Mouse (Mus musculus) myocyte (in vitro differentiated cells): ENCODE results near the gene Hspa1l. TPM values are rescaled to one million over a fixed set of nuclear protein-coding genes. Genes with fewer than 3 reads are reported as not detected.

Experiments
- H3K27me3 ChIP-seq: one replicate; pipeline ENCODE4 v1.6.1; 2011; ENCODE audit not compliant: control insufficient read depth, insufficient read depth, insufficient read length
- H3K36me3 ChIP-seq: one replicate; pipeline ENCODE4 v1.6.1; 2011; ENCODE audit not compliant: control insufficient read depth, insufficient read depth
- H3K4me2 ChIP-seq: one replicate; pipeline ENCODE4 v1.6.1; 2011; ENCODE audit warnings: low read depth, control low read depth
- H3K4me3 ChIP-seq: one replicate; pipeline ENCODE4 v1.5.1; 2011; ENCODE audit warnings: mild to moderate bottlenecking, control low read depth, moderate library complexity
- H3K79me2 ChIP-seq: one replicate; pipeline ENCODE4 v1.6.1; 2011; ENCODE audit not compliant: control insufficient read depth, insufficient read depth
- H3ac ChIP-seq: one replicate; pipeline ENCODE4 v1.6.1; 2011; ENCODE audit not compliant: control insufficient read depth, insufficient read length
- CEBPB ChIP-seq: IDR thresholded peaks from 2 replicates; pipeline ENCODE4 v1.6.1; 2011; ENCODE audit warnings: mild to moderate bottlenecking, moderate library complexity; ENCODE audit not compliant: poor library complexity, insufficient read depth, severe bottlenecking
- E2F4 ChIP-seq: IDR thresholded peaks from one replicate; pipeline ENCODE4 v1.6.1; 2011; ENCODE audit warnings: mild to moderate bottlenecking, control low read depth, moderate library complexity; ENCODE audit not compliant: insufficient read depth
- MAX ChIP-seq: IDR thresholded peaks from one replicate; pipeline ENCODE4 v1.6.1; 2011; ENCODE audit warnings: low read depth, mild to moderate bottlenecking, control low read depth
- MYOD1 ChIP-seq, 3 experiments: IDR thresholded peaks; one replicate each; pipeline ENCODE4 v1.6.1; 2011; ENCODE audit warnings: control low read depth in 2 of 3, low read depth in 2 of 3, mild to moderate bottlenecking in 2 of 3, moderate library complexity in 1 of 3; ENCODE audit not compliant: insufficient read length in 2 of 3, control insufficient read depth in 1 of 3
- MYOG ChIP-seq, 3 experiments: IDR thresholded peaks; one replicate each; pipeline ENCODE4 v1.6.1; 2011; ENCODE audit warnings: control low read depth in 2 of 3, low read depth in 2 of 3, mild to moderate bottlenecking in 2 of 3; ENCODE audit not compliant: insufficient read length in 2 of 3, control insufficient read depth in 1 of 3, insufficient read depth in 1 of 3
- POLR2A ChIP-seq: IDR thresholded peaks from one replicate; pipeline ENCODE4 v1.6.1; 2011; ENCODE audit warnings: low read depth, mild to moderate bottlenecking, control low read depth, moderate library complexity; ENCODE audit not compliant: insufficient read length
- POLR2AphosphoS2 ChIP-seq: IDR thresholded peaks from one replicate; pipeline ENCODE4 v1.6.1; 2011; ENCODE audit warnings: low read depth, control low read depth; ENCODE audit not compliant: insufficient read length
- REST ChIP-seq: IDR thresholded peaks from one replicate; pipeline ENCODE4 v1.6.1; 2011; ENCODE audit warnings: mild to moderate bottlenecking, control low read depth, moderate library complexity; ENCODE audit not compliant: insufficient read depth, insufficient read length
- SRF ChIP-seq: IDR thresholded peaks from one replicate; pipeline ENCODE4 v1.6.1; 2011; ENCODE audit warnings: low read depth; ENCODE audit not compliant: control insufficient read depth, insufficient read length
- TCF12 ChIP-seq: IDR thresholded peaks from one replicate; pipeline ENCODE4 v1.6.1; 2011; ENCODE audit warnings: mild to moderate bottlenecking, control low read depth; ENCODE audit not compliant: poor library complexity, insufficient read depth, severe bottlenecking
- TCF3 ChIP-seq: IDR thresholded peaks from one replicate; pipeline ENCODE4 v1.6.1; 2011; ENCODE audit warnings: low read depth, control low read depth; ENCODE audit not compliant: insufficient read length
- USF1 ChIP-seq: IDR thresholded peaks from one replicate; pipeline ENCODE4 v1.6.1; 2011; ENCODE audit warnings: low read depth, mild to moderate bottlenecking, control low read depth, moderate library complexity
- polyA plus RNA-seq: library from polyadenylated mRNA; unstranded; fragments of >200 nt; fragmentation: generic; extraction: Trizol; gene quantifications from one replicate; pipeline ENCODE4 v1.2.1, GENCODE M21; 2012; ENCODE audit warnings: missing spikeins

The Hspa1l gene
- polyA plus RNA-seq, 1 experiment, result 1.3 TPM

DNA sequence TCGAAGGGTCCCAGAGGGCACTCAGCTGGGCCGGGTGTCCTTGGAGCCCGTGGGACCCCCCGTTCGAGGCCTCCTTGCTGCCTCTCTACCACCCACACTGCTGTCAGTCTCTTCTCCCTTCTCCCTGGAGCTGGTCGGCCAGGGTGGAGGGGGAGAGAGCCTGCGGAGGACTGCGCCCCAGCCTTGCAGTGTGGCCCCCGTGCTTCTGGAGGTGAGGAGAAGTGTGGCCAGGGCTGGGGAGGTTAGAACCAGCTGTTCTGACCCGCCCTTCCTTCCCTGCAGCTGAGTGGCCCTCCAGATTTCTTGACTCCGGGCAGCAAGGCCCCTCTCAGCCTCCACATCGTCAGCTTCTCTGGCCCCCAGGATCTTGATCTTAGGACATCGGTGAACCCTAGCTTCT is 51.8 kb downstream of the Hspa1l start:
- no peak overlapping the region for H3K4me3 ChIP-seq

DNA sequence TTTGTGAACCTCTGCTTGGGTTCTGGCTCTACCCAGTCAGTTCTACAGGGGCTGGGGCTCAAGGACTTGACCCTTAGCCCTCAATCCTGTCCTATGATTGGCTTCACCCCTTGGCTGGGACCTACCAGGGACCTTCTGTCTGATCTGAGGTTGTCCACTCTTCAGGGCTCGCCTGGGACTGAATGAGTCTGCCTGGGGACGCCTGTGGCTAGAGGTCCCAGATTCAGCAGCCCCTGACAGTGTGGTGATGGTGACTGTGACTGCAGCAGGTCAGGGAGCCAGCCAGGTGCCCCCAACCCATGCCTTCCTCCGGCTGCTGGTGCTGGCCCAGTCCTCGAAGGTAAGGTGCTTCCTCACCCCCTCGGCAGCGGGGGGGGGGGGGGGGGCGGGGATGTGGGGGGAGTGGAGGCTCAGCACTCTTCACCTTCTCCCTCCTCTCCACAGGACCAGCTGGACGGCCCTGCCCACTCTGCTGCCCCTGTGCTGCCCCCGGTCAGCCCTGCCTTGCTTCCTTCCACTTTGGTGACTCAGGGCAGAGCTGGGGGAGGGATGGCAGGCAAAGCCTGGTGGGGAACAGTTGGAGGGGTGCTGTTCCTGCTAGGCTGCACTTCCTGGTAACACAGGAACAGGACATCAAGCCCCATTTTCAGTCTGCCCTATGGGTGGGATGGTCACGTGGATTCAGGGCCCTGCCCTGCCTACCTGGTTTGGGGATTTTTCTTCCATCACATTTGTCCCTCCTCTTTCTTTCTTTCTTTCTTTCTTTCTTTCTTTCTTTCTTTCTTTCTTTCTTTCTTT is 52.4 kb downstream of the Hspa1l start:
- Histone ChIP-seq H3K4me2 (no peak overlapping the region), H3K4me3 (no peak overlapping the region), H3ac (no peak overlapping the region), H3K27me3 (no peaks in the 10 kb centered on the region), H3K79me2 (no peaks in the 10 kb centered on the region), H3K36me3 (no peaks in the 10 kb centered on the region)
- no peak for TF ChIP-seq CEBPB
- no peak for TF ChIP-seq MYOD1 (IDR thresholded peaks at IDR 0.05; ENCODE audit: control insufficient read depth in 1 of 3, insufficient read length in 2 of 3, low read depth in 2 of 3)
- no peak for TF ChIP-seq SRF
- TF ChIP-seq POLR2A, result no peak
- TF ChIP-seq REST, result no peak
- no peak for TF ChIP-seq POLR2AphosphoS2
- no peak for TF ChIP-seq TCF12
- TF ChIP-seq MYOG (IDR thresholded peaks at IDR 0.05; ENCODE audit: control insufficient read depth in 1 of 3, insufficient read depth in 1 of 3, insufficient read length in 2 of 3, low read depth in 2 of 3), result no peak
- TF ChIP-seq E2F4, result no peak
- TF ChIP-seq USF1, result no peak
- no peak for TF ChIP-seq TCF3
- TF ChIP-seq MAX, result no peak

More for the DNA sequence above, 51.8 kb downstream of the Hspa1l start:
- no peak for TF ChIP-seq MYOD1 (IDR thresholded peaks at IDR 0.05; ENCODE audit: control insufficient read depth in 1 of 3, insufficient read length in 2 of 3, low read depth in 2 of 3)
- no peak for TF ChIP-seq POLR2AphosphoS2
- TF ChIP-seq TCF3, result no peak
- no peak for TF ChIP-seq CEBPB
- no peak for TF ChIP-seq POLR2A
- TF ChIP-seq SRF, result no peak
- TF ChIP-seq MYOG (IDR thresholded peaks at IDR 0.05; ENCODE audit: control insufficient read depth in 1 of 3, insufficient read depth in 1 of 3, insufficient read length in 2 of 3, low read depth in 2 of 3), result no peak
- TF ChIP-seq USF1, result no peak
- Histone ChIP-seq H3ac (no peak overlapping the region), H3K36me3 (no peaks in the 10 kb centered on the region), H3K79me2 (no peaks in the 10 kb centered on the region), H3K4me2 (no peak overlapping the region), H3K27me3 (no peaks in the 10 kb centered on the region)

DNA sequence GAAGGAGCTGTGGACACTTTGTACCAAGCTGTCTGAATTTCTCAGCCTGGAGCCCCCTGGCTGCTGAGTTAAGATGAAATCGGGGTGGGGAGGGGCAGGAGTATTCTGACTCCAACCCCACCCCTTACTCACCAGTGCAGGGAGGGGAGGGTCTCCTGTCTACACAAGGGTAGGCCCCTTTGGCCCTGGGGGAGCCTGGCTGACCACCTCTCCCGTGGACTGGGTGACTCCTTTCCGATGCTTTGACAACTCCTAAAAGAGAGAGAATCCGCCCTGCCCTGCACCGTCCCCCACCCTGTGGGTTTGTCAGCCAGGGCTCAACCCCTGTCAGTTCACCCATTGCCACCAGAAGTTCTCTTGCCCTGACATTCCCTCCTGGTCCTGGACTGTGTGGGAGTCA is 53.7 kb downstream of the Hspa1l start:
- Histone ChIP-seq H3ac (no peak overlapping the region), H3K36me3 (no peaks in the 10 kb centered on the region), H3K4me2 (no peak overlapping the region), H3K79me2 (no peaks in the 10 kb centered on the region), H3K27me3 (no peaks in the 10 kb centered on the region), H3K4me3 (no peak overlapping the region)
- TF ChIP-seq TCF12, result no peak
- TF ChIP-seq MAX, result no peak
- TF ChIP-seq TCF3, result no peak
- no peak for TF ChIP-seq POLR2AphosphoS2
- no peak for TF ChIP-seq MYOG (IDR thresholded peaks at IDR 0.05; ENCODE audit: control insufficient read depth in 1 of 3, insufficient read depth in 1 of 3, insufficient read length in 2 of 3, low read depth in 2 of 3)
- no peak for TF ChIP-seq MYOD1 (IDR thresholded peaks at IDR 0.05; ENCODE audit: control insufficient read depth in 1 of 3, insufficient read length in 2 of 3, low read depth in 2 of 3)
- TF ChIP-seq CEBPB, result no peak
- TF ChIP-seq E2F4, result no peak
- TF ChIP-seq USF1, result no peak
- TF ChIP-seq REST, result no peak
- no peak for TF ChIP-seq SRF
- no peak for TF ChIP-seq POLR2A

DNA sequence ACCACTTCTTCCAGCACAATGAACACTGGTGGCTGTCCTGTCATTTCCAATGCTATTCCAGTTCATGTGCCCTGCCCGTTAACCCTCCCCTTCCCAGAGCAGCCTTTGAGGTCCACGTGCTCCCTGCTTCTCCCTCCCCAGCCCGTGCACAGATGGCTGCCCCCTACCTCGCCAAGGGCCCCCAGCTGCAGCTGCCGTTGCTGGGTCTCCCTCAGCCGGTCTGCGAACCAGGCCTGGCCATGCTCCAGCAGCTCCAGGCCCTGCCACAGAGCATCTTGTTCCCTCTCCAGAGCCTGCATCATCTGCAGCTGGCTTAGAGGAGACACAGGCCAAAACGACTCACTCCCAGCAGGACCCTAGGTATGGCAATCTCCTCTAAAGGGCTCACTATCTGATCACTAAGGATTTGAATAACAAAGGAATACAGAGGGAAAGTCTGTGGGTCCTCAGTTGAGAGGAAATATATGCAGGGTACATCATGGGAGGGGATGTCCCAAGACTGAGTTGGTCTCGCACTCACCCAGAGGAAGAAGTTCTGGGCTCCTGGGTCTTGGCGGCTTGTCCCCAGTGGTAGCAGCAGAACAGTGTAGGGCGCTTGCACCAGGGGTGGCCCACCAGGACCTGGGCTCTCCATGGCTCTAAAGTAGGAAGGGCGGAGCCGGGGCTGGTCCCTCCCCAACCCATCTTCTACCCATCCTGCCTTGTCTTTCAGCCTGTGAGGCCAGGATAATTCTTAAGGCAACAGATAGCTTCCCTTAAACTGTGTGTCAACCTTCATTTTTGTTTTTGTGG is 55.0 kb downstream of the Hspa1l start, which contains the start of gene Sapcd1:
Sapcd1 (minus strand) TSS at position 740 of the 792 bp plus-strand sequence.
- no peaks in the 10 kb centered on the region for H3K79me2 ChIP-seq
- TF ChIP-seq REST (no peak), USF1 (no peak), TCF3 (no peak), CEBPB (no peak), MYOG (IDR thresholded peaks at IDR 0.05; ENCODE audit: control insufficient read depth in 1 of 3, insufficient read depth in 1 of 3, insufficient read length in 2 of 3, low read depth in 2 of 3) (no peak), E2F4 (no peak), TCF12 (no peak), POLR2A (no peak), SRF (no peak), POLR2AphosphoS2 (no peak), MYOD1 (IDR thresholded peaks at IDR 0.05; ENCODE audit: control insufficient read depth in 1 of 3, insufficient read length in 2 of 3, low read depth in 2 of 3) (no peak), MAX (no peak)
- H3ac ChIP-seq, result no peak within 1 kb of the TSS
- H3K4me3 ChIP-seq, result no peak within 1 kb of the TSS
- no peaks in the 10 kb centered on the region for H3K27me3 ChIP-seq
- no peaks in the 10 kb centered on the region for H3K36me3 ChIP-seq
- H3K4me2 ChIP-seq, result no peak within 1 kb of the TSS
